Mouse (Mus musculus): ENCODE results near the gene Arl15. TPM values are rescaled to one million over a fixed set of nuclear protein-coding genes. Genes with fewer than 3 reads are reported as not detected.

Gene Arl15
- total RNA-seq, 2 experiments from 2014 or later: 4.6 to 6.2 TPM

DNA sequence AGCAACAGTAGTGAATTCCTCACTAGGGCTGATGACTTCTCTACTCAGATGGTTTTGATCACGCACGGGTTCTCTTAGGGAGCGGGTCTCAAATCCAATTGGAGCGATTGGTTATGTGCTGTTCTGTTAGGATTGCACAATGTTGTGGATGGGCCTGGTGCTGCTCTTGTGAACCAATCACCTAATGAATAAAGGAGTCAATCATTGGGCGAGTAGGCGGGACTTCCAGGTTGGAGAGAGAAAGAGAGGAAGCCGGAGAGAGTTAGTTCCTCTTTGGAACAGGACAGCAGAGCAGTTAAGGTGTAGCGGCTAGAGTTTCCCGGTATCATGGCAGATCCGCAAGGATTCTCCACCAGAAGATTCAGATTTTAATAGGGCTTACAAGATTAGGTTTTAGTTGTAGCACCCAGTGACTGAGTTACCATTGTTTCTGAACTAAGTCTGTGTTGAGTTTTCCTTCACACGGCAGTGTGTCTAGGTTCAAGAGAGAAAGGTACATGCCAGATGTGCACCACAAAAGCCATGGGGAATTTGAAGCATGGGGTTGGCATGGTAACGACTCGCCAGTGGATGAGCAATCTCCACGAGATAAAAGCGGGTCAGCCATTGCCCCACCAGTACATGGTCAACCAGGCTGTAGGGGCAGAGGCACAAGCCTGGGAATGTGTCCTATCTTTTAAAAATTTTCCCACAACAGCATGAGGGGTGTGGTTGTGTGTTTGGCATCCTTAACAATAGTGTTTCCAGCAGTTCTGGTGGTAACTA lies 408.7 kb downstream of the Arl15 start:
- intact Hi-C loops (cut with DNase I): no loop called here
- no peak for TF ChIP-seq CTCF (IDR thresholded peaks at IDR 0.05)
- no peak overlapping the region for H3K4me3 ChIP-seq
- no peak overlapping the region for H3K27ac ChIP-seq
- no peak for DNase-seq

Other genes with a start within 250 kb of the Arl15 start
- 10 to 100 TPM in 1 of 2 experiments, 1 to 10 TPM in 1; 9.2 to 13.6 TPM for gene Snx18, start 175.9 kb upstream of the Arl15 start, total RNA-seq (2021)
- 10 to 100 TPM; 45.0 to 51.6 TPM for gene Hspb3, start 130.8 kb upstream of the Arl15 start, total RNA-seq (2021)